Mouse (Mus musculus) limb, embryonic 13.5 days (tissue): ENCODE data around the gene Tent4a. TPM values are rescaled to one million over a fixed set of nuclear protein-coding genes. Genes with fewer than 3 reads are reported as not detected.

ENCODE experiments used
- ATAC-seq: fragments of 200-750 bp; cut with Nextera tagmentation; 2 replicates; pipeline ENCODE4 v1.8.0; 2017; ENCODE audit warnings: low read depth, moderate number of reproducible peaks, moderate TSS enrichment; ENCODE audit not compliant: low FRiP score
- H3K27ac ChIP-seq: fragments of 300-500 bp; sonication (generic); 2 replicates; pipeline ENCODE4 v1.5.1; 2015; ENCODE audit warnings: inconsistent platforms, mild to moderate bottlenecking, moderate library complexity
- H3K27me3 ChIP-seq: fragments of 300-500 bp; sonication (generic); 2 replicates; pipeline ENCODE4 v1.6.1; 2015; ENCODE audit warnings: mild to moderate bottlenecking, inconsistent platforms
- H3K36me3 ChIP-seq: fragments of 300-500 bp; sonication (generic); 2 replicates; pipeline ENCODE4 v1.6.1; 2015; ENCODE audit warnings: inconsistent platforms, mild to moderate bottlenecking, moderate library complexity
- H3K4me1 ChIP-seq: fragments of 300-500 bp; sonication (generic); 2 replicates; pipeline ENCODE4 v1.6.1; 2015; ENCODE audit warnings: inconsistent platforms
- H3K4me2 ChIP-seq: fragments of 300-500 bp; sonication (generic); replicated peaks from 2 replicates; pipeline ENCODE4 v1.6.1; 2015; ENCODE audit warnings: inconsistent platforms, mild to moderate bottlenecking, moderate library complexity
- H3K4me3 ChIP-seq: fragments of 300-500 bp; sonication (generic); 2 replicates; pipeline ENCODE4 v1.5.1; 2015; ENCODE audit warnings: moderate library complexity, mild to moderate bottlenecking, inconsistent platforms
- H3K9ac ChIP-seq: fragments of 300-500 bp; sonication (generic); 2 replicates; pipeline ENCODE4 v1.6.1; 2015; ENCODE audit warnings: mild to moderate bottlenecking, inconsistent platforms
- H3K9me3 ChIP-seq: fragments of 300-500 bp; sonication (generic); 2 replicates; pipeline ENCODE4 v1.6.1; 2016; ENCODE audit warnings: inconsistent platforms
- whole genome bisulfite sequencing: fragments of 180-500 bp; shearing (Covaris S2); methylation state at CpG from one replicate; pipeline ENCODE4 v1.1.7; 2015; 5-methylcytosine and 5-hydroxymethylcytosine counted together
- polyA plus RNA-seq: library from polyadenylated mRNA; unstranded; fragments of >200 nt; fragmentation: Nextera tagmentation; extraction: Ambion mirVana; gene quantifications from 2 replicates; pipeline ENCODE4 v1.2.1, GENCODE M21; 2015

Tent4a gene
- polyA plus RNA-seq, 1 experiment from 2014 or later: 6.7 TPM

DNA sequence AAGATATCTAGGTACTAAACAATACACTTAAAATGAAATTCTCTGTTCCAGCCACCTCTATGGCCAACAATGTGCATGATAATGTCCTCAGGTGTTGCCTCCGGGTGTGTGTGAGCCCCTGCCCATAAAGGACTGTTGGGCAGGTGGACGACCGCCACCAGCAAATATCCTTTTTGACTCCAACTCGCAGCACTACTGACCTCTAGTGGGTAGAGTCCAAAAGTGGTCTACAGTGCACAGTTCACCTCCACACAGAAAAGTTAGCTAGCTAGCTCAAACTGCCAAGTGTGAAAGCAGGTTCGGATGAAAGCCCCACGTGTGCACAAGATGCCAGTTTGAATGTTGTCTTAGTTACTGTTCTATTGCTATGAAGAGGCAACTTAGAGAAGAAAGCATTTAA, 49.1 kb downstream of the Tent4a start:
- H3K4me2 ChIP-seq: no peak overlapping the region
- 19% methylated on average over 6 of the region's 6 CpGs for WGBS
- peaks cover 87% of the 10 kb centered on the region for H3K27me3 ChIP-seq
- H3K4me1 ChIP-seq: peaks cover 34% of the 10 kb centered on the region
- no peak overlapping the region for H3K4me3 ChIP-seq
- H3K9me3 ChIP-seq: no peaks in the 10 kb centered on the region
- no peaks in the 10 kb centered on the region for H3K36me3 ChIP-seq
- no peak overlapping the region for H3K27ac ChIP-seq
- ATAC-seq: no peak
- no peak overlapping the region for H3K9ac ChIP-seq

DNA sequence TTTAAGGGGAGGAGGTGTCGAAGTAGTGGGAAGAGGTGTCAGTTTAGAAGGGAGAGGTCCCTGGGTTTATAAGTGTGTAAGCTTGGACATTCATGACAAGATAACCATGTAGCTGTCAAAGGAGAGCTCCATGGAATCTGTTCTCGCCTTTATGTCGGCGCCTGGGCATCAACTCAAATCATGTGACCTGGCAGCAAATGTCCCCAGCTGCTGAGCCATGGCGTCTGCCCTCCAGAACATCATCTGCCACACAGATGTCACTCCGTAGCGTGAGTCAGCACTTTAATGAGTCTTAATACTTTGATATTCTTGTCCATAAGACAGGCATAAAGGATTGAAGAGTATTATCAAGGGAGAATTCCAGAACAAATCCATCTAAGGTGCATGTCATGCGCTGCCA, 51.7 kb downstream of the Tent4a start:
- Histone ChIP-seq H3K4me3 (no peak overlapping the region), H3K27me3 (peaks cover 71% of the 10 kb centered on the region), H3K27ac (no peak overlapping the region), H3K36me3 (no peaks in the 10 kb centered on the region), H3K9me3 (no peaks in the 10 kb centered on the region), H3K4me1 (peaks cover 24% of the 10 kb centered on the region), H3K9ac (no peak overlapping the region), H3K4me2 (peak overlapping the region; percentile 70)
- 28% methylated on average over 8 of the region's 8 CpGs for WGBS
- ATAC-seq: no peak

DNA sequence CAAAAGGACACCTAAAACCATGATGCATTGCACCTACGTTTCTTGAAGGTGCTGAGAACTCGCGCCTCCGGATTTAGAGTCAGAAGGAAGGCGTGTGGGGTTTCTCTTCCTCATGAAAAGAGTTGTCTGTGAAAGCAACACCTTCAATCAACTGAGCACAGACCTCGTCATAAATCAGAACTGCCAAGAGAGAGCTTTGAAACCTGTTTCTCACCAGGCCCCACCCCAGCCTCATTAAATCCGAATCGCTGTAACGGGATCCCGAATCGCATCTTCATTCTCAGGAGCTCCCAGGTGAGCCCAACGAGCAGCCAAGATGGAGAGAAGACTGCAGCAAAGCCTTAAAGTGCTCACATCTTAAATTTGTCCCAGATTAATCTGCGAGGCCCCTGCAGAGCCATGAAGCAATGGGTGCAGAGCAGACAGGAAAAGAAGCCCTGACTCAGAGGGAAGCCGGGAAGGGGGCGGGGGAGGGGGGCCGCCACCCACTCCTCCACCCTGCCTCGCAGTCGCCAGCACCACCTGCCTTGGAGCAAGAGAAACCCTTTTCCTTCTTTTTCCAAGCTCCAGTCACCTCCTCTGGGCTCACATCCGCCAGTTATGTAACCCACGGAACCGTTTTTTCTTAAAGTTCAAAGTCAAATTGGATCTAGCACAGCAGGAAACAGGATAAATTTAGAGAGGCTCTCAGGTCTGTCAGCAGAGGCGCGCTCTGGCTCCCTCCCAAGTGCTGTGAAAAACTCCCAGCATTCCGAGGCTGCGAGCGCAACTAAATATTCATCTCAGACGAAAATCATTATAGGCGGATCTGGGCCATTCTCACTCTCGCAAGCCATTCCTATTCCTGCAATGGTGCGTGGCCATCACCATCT, 52.5 kb downstream of the Tent4a start:
- H3K27ac ChIP-seq: no peak overlapping the region
- H3K4me2 ChIP-seq: peak overlapping the region; percentile 70
- WGBS: under 1% methylated on average over 30 of the region's 30 CpGs
- no peaks in the 10 kb centered on the region for H3K9me3 ChIP-seq
- H3K4me3 ChIP-seq: peak overlapping the region; percentile 37
- H3K36me3 ChIP-seq: no peaks in the 10 kb centered on the region
- ATAC-seq: peak; percentile 66; the same call in 1 of the 2 replicates
- H3K4me1 ChIP-seq: peaks cover 20% of the 10 kb centered on the region
- H3K27me3 ChIP-seq: peaks cover 63% of the 10 kb centered on the region
- peak overlapping the region; percentile 43; the same call in 1 of the 2 replicates for H3K9ac ChIP-seq

DNA sequence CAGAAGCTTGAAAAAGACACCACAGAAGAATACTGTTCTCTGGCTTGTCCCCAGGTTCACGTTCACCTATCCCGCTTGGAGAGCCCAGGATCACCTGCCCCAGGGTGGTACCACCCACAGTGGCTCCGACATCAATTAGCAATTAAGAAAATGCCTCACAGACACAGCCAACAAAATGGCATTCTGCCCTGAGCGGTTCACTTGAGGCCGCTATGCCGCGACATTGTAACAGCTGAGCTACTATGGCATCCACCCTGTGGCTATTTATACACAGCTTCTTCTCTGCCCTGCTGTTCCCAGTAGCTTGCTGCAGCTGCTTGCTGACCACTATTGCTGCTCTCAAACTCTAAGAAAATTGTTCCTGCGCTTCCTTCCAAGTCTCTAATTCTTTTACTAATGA, 53.4 kb downstream of the Tent4a start:
- peak overlapping the region; percentile 37; the same call in 1 of the 2 replicates for H3K4me3 ChIP-seq
- peak overlapping the region; percentile 70 for H3K4me2 ChIP-seq
- 8% methylated on average over 8 of the region's 8 CpGs for WGBS
- no peaks in the 10 kb centered on the region for H3K9me3 ChIP-seq
- no peak overlapping the region for H3K9ac ChIP-seq
- H3K27ac ChIP-seq: no peak overlapping the region
- H3K4me1 ChIP-seq: peaks cover 20% of the 10 kb centered on the region
- peaks cover 54% of the 10 kb centered on the region for H3K27me3 ChIP-seq
- H3K36me3 ChIP-seq: no peaks in the 10 kb centered on the region
- no peak for ATAC-seq

DNA sequence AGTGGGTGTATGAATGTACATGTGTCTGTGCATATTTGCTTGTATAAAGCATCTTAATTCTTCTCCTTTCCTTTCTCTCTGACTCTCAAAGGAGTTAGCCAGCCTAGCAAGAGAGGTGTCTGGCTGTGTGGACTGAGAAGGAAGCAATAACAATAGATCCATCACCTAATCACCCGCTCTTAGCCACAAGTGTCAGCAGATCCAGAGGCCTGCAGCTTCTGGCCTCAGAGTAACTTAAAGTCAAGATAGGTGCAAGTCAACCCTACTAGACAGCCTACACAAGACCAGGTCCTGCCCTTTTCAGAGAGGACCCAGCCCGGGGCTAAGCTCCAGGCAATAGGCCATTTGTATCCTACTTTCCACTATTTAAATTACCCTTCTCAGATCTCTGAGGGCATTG, 54.5 kb downstream of the Tent4a start:
- Histone ChIP-seq H3K4me1 (peaks cover 20% of the 10 kb centered on the region), H3K9me3 (no peaks in the 10 kb centered on the region), H3K4me2 (no peak overlapping the region), H3K4me3 (no peak overlapping the region), H3K27me3 (peaks cover 48% of the 10 kb centered on the region), H3K36me3 (no peaks in the 10 kb centered on the region), H3K27ac (no peak overlapping the region), H3K9ac (no peak overlapping the region)
- WGBS: 47% methylated on average over 2 of the region's 2 CpGs
- no peak for ATAC-seq

DNA sequence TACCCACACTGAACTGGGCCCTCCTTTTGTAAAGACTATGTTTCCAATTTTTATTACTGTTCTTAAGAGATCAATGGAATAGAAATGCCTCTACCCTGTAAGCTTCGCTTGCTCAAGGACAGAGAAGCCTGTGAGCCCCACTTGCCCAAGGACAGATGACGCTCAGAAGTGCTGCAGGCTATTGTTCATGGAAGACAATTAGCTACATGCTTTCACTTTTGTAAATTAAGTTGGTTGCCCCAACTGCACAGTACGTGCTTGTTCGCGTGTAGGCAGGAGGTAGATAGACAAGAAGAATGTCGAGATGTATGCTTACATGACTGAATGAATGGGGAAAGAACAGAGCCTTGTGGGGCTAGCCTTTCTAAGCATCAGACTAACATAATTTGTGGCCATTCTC, 55.7 kb downstream of the Tent4a start:
- H3K4me1 ChIP-seq: peaks cover 20% of the 10 kb centered on the region
- 93% methylated on average over 6 of the region's 6 CpGs for WGBS
- no peak overlapping the region for H3K4me3 ChIP-seq
- H3K36me3 ChIP-seq: no peaks in the 10 kb centered on the region
- H3K9ac ChIP-seq: no peak overlapping the region
- H3K4me2 ChIP-seq: no peak overlapping the region
- H3K27me3 ChIP-seq: peaks cover 38% of the 10 kb centered on the region
- no peaks in the 10 kb centered on the region for H3K9me3 ChIP-seq
- no peak for ATAC-seq
- H3K27ac ChIP-seq: no peak overlapping the region

DNA sequence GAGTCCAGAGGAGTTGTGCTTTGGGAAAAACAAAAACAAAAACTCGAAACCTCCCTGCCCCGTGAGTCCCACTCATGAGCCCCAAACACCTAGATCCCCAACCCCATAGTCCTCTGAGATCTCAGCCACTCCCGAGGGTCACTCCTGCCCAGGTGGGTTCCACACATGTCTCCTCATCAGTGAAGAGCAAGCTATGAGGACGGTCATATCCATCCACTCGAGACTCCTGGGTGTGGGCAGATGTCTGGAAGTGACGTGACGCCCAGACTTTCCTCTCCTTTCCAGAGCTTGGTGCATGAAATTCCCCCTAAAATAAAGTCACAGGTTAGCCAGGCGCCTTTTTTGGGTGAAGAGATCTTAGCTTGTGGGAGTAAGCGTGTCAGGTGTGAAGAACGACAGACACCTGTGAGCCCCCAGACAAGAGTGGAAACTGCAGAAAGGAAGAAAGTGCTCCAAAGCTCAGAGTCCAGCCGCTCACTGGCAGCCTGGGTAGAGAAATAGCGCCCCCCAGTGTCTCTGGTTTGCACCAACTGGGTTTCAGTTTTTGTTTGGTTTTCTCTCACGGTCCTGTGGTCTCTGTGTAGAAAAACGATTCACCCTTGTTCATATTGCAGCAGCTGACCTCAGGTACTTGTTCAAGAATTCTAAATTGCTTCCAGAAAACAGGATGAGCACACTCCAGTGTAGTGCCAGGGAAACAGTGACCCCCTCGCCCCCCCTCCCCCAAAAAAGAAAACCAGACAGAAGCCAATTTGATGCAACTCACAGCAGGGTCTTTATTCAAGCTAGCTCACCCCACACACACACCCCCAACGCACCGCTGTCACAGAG, 73.6 kb downstream of the Tent4a start:
- ATAC-seq: no peak
- no peak overlapping the region for H3K4me3 ChIP-seq
- no peaks in the 10 kb centered on the region for H3K36me3 ChIP-seq
- H3K9ac ChIP-seq: no peak overlapping the region
- 47% methylated on average over 17 of the region's 17 CpGs for WGBS
- H3K9me3 ChIP-seq: no peaks in the 10 kb centered on the region
- no peaks in the 10 kb centered on the region for H3K27me3 ChIP-seq
- peaks cover 6% of the 10 kb centered on the region; the same call in 1 of the 2 replicates for H3K4me1 ChIP-seq
- no peak overlapping the region for H3K27ac ChIP-seq
- H3K4me2 ChIP-seq: no peak overlapping the region; the same call in 1 of the 2 replicates

DNA sequence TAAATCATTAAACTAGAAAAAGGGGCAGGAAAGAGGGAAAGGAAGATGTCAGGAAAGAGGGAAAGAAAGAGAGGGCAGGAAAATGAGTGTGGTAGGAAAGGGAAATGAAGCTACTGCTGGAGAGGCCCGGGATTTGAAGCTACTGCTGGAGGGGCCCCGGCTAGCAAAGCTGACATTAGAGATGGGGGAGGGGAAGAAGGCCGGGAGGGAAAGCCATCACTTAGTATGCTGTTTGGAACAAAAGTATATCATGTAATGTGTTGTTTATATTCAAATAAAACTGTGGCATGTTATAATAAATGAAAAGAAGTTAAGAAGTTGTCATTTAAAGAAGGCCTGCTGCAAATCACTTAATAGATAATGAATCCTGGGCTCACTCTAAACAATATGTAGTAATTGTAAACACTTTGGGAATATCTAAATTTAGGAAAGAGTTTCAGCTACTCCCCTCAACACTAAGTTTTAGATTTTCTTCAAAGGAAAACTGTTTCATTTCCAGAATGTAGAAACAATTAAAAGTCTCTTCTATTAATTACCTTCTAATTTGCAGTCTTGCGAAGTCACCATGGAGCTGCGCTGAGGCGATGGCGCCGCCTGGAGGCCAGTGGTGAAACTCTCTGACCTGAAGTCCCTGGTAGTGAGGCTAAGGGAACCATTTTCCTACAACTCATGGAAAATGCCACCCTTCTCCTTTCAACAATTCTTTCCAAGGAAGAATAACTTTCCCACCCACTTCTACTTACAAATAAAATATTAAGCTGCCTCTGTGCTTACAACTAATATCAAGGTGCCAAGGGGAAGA, 74.6 kb downstream of the Tent4a start:
- Histone ChIP-seq H3K27ac (no peak overlapping the region), H3K4me3 (no peak overlapping the region), H3K36me3 (no peaks in the 10 kb centered on the region), H3K4me1 (peaks cover 12% of the 10 kb centered on the region), H3K9me3 (no peaks in the 10 kb centered on the region), H3K4me2 (no peak overlapping the region), H3K27me3 (no peaks in the 10 kb centered on the region), H3K9ac (no peak overlapping the region)
- no peak for ATAC-seq
- WGBS: 13% methylated on average over 8 of the region's 8 CpGs

DNA sequence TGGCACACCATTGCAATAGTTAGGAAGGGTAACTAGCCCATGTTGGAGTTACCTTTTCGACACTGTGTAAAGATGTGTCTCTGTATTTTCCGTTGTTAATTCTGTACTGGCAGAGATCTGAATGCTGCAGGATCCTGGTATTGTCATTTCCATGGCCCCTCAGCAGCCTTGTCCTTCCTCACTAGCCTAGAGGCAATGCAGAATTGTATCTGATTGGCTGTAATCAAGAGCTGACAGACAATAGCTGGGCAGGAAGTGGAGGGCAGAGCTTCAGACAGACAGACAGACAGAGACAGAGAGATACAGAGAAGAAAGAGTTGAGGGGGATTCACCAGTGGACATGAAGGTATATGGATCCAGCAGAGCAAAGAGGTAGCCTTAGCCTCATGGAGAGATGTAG, 75.5 kb downstream of the Tent4a start:
- H3K9ac ChIP-seq: no peak overlapping the region
- H3K4me2 ChIP-seq: no peak overlapping the region
- no peaks in the 10 kb centered on the region for H3K27me3 ChIP-seq
- WGBS: 93% methylated on average over 2 of the region's 2 CpGs
- no peak overlapping the region for H3K4me3 ChIP-seq
- H3K9me3 ChIP-seq: no peaks in the 10 kb centered on the region
- no peak for ATAC-seq
- no peak overlapping the region for H3K27ac ChIP-seq
- H3K36me3 ChIP-seq: no peaks in the 10 kb centered on the region
- peaks cover 13% of the 10 kb centered on the region for H3K4me1 ChIP-seq

DNA sequence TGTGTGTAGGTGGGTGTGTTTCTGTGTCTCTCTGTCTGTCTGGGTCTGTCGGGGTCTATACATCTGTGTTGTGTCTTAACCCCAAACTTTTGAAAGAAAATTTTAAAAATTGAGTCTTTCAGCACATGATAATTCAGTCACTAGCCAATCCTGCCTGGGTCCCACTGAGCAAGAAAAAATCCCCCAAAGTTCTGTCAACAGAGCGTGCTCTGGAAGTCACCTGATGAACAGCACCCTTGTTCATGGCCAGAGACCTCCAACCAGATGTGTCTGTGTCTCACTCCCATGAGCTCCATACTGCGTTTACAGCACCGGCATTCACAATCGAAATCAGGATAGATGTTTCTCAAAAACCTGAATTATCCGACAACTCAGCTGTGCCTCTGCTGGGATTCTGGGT, 76.0 kb downstream of the Tent4a start:
- Histone ChIP-seq H3K36me3 (no peaks in the 10 kb centered on the region), H3K9ac (no peak overlapping the region), H3K4me1 (peaks cover 13% of the 10 kb centered on the region), H3K9me3 (no peaks in the 10 kb centered on the region), H3K27ac (no peak overlapping the region), H3K4me2 (no peak overlapping the region), H3K4me3 (no peak overlapping the region), H3K27me3 (no peaks in the 10 kb centered on the region)
- ATAC-seq: no peak
- WGBS: 90% methylated on average over 6 of the region's 6 CpGs

DNA sequence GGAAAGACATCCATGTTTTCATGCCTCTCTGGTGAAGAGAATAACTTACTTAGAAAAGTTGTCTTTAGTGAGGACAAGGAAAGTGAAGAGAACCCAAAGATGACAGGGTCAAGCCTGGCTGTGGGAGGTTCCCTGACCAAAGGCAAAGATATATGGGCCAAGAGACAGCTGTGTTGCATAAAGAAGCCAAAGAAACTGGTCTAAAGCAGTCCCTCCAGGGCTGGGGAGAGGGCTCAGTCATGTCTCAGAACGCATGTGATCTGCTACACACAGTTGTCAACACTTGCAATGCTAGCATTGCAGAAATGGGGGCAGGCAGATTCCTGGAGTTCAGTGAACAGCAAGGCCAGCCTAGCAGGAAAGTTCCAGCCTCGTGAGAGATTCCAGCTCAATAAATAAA, 77.3 kb downstream of the Tent4a start:
- Histone ChIP-seq H3K4me3 (no peak overlapping the region), H3K36me3 (no peaks in the 10 kb centered on the region), H3K27me3 (no peaks in the 10 kb centered on the region), H3K9ac (no peak overlapping the region), H3K4me2 (no peak overlapping the region), H3K4me1 (peaks cover 13% of the 10 kb centered on the region), H3K27ac (no peak overlapping the region), H3K9me3 (no peaks in the 10 kb centered on the region)
- no peak for ATAC-seq
- WGBS: 75% methylated on average over 2 of the region's 2 CpGs

DNA sequence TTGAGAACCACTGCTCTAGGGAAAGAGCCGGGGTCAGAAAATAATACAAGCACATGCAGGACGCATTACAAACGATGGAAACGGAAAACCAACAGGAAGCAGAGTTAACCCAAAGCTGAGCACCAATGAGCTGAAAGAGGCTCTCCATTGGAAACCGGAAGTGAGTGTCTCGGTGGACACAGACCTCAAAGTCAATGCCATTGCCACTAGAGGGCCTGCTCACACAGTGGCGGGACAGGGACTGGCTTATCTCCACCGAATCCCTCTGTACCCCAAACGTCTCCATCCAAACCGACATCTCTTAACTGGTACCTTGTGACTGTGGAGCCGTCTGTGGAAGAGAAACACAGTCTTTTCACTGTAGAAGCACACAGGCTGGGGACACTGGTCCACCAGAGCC, 77.8 kb downstream of the Tent4a start:
- H3K27me3 ChIP-seq: no peaks in the 10 kb centered on the region
- no peaks in the 10 kb centered on the region for H3K36me3 ChIP-seq
- no peak for ATAC-seq
- no peak overlapping the region for H3K9ac ChIP-seq
- no peak overlapping the region for H3K4me2 ChIP-seq
- no peaks in the 10 kb centered on the region for H3K9me3 ChIP-seq
- H3K27ac ChIP-seq: no peak overlapping the region
- peaks cover 13% of the 10 kb centered on the region for H3K4me1 ChIP-seq
- WGBS: 76% methylated on average over 11 of the region's 11 CpGs
- H3K4me3 ChIP-seq: no peak overlapping the region
